Mouse (Mus musculus) layer of hippocampus, adult 9-11 months (tissue): Measurements from ENCODE around the gene Sidt2.

Experiments
- DNase-seq: peaks from one replicate; pipeline ENCODE4 v3.0.0; 2022

The Sidt2 gene

GRCm38 (mm10) chr9:45955107-45955963 lies at the start of gene Sidt2:
TSS of gene Sidt2 (minus strand) at chr9:45955258.
- peak; percentile 93 for DNase-seq

- DNase-seq: no peak
Observed at GRCm38 (mm10) chr9:46004529-46004928, 49.5 kb upstream of the Sidt2 start.

DNA sequence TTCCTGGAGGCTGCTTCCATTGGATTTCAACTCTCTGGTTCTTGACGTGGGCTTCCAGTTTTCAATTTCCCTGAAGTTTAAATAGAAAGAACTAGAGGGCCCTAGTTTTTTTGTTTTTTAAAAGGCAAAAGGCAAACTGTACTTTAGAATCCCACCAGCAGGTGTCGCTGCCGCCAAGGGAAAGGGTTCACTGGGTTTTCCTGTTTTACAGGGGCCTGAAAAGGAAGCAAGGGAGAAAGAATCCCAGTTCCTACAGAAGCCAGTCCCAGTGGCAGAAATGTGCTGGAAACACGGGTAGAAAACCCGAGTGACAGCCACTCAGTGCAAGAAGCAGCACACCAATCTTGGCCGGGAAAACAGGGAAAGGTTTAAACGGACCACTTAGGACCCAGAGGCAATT lies 48.7 kb upstream of the Sidt2 start:
- no peak for DNase-seq

- DNase-seq: peak; percentile 74
Observed at GRCm38 (mm10) chr9:45999009-45999408, 44.0 kb upstream of the Sidt2 start.

DNA sequence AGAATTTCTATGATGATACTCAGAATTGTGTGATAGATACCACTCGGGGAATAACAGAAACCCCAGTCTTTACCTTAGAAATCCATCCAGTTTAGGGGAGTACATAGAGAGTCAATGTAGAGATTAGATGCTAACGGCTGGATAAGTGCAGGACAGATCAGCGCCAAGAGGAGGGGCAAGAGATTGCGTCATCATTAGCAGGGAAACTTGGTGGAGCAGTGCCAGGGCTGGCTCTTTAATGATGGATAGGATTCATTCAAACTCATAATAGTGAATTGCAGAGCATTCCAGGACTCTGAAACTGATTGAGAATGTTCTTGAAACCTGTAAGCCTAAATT lies 30.1 kb upstream of the Sidt2 start:
- DNase-seq: peak; percentile 63

DNA sequence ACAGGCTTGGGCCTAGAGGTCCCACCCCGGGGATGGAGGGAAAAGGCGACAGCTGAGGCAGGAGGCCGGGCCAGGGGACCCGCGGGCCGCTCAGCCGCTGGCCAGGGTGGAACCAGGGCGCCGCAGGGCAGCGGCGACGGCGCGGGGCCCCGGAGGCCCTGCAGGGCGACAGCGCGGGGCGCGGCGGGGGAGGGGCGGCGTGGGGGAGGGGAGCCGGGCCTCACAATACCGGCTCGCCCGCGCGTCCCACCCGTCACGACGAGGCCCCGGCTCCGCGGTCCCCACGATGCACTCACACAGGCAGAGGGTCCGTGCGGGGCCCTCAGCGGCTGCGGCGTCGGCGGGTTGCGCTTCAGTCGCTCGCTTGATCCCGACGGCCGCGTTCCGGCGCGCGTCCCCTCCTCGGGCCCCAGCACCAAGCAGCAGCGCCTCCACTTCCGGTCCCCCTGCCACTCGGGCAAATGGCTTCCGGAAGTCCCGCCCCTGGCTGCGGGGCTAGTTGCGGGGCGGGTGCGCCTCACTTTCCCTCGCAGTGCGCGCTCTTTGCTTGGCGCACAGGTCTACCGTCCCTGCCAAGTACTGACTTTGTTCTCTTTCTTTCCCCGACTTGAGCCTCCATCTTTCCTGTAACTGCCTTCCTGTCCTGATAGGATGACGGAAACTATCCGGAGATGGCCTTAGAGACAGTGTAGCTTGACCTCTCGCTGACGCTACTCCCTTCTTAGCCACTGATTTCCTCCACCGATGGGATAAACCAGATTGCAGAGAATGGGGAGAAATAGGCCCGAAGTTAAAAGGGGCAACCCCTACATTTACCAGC lies 29.6 kb upstream of the Sidt2 start:
- peak; percentile 92 for DNase-seq

- DNase-seq: no peak
Observed at GRCm38 (mm10) chr9:45983676-45984408, 28.8 kb upstream of the Sidt2 start.

GRCm38 (mm10) chr9:45981331-45981730 lies 26.3 kb upstream of the Sidt2 start:
- DNase-seq: no peak

DNA sequence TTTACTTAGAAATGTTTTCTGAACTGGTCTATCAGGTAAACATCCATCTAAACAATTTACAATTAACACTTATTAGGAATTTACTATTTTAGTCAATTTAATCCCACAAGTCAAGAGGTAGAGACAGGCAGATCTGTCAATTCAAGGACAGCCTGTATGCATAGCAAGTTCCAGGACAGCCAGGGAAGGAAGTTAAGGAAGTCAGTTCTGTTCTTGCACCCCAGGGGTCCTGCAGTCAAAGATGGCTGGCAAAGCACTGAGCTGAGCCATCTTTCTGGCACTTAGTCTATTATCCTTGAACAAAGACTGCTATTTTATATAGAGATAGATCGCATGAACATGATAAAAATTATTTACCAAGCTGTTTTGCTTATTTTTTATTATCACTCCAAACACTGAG lies 25.6 kb upstream of the Sidt2 start:
- no peak for DNase-seq

- DNase-seq: no peak
Observed at GRCm38 (mm10) chr9:45979778-45980177, 24.7 kb upstream of the Sidt2 start.

GRCm38 (mm10) chr9:45976884-45977283 lies 21.8 kb upstream of the Sidt2 start:
- no peak for DNase-seq

- DNase-seq: no peak
Observed at GRCm38 (mm10) chr9:45963577-45963976, 8.5 kb upstream of the Sidt2 start.

DNA sequence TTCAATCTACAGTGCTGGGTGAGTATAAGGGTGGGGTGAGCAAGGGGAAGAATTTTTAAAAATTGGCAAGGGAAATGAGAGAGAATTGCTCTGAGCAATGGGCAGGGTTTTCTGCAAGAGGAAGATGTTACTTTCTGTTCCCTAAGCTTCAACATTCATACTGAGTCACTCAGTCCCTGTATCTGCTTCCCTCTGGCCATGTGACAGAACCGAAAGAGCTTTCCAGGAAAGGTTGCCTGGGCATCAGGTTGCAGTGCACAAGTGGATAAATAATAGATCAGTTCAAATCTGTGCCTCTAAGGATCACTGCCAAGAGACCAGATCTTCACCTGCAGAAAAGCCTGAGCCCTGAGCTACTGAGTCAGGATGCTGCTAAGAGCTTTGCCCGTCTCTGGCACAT lies 6.8 kb upstream of the Sidt2 start:
- no peak for DNase-seq

DNA sequence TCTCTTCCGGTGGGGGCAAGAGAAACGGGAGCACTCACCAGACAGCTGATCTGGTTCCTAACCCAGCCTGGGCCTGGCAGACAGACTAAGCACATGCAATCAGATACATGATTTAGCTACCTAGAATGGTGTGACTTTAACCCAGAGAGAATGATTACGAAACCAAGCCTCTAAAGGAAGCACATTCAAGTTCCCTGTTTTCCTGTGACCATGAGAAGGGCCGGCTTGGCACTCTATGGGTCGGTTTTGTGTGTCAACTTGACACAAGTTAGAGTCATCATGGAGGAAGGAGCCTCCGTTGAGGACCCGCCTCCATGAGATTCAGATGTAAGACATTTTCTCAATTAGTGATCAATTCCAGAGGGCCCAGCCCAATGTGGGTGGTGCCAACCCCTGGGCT lies 4.6 kb upstream of the Sidt2 start:
- no peak for DNase-seq

- no peak for DNase-seq
Observed at GRCm38 (mm10) chr9:45958851-45959250, 3.8 kb upstream of the Sidt2 start.

DNA sequence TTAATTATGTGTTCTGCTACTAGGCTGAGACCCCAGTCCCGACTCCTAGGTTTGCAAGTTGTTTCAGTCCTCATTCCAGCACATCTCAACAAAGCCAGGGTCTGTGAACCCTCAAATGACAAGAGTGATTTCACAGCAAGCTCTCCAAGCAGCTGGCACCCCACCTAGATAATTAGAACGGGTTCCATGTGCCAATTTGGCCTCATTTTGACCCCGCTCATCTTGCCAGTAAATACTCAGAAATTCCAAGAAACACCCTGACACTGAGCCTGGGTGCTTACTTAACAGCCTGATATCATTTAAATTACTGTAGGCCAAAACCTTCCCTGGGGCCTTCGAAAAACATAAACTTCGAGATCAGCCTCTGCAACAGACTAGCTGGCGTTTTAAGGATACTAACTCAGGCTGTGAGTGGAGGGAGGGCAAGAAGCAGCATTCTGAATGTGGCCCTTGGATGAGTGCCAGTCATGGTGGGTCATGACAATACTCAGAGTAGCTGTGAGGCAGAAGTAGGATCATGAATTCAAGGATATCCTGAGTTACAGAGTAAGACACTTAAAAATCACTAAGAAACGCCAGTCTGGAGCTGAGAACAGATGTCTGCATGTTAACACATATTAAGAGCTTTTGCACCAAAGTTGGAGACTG lies 3.1 kb upstream of the Sidt2 start:
- no peak for DNase-seq

DNA sequence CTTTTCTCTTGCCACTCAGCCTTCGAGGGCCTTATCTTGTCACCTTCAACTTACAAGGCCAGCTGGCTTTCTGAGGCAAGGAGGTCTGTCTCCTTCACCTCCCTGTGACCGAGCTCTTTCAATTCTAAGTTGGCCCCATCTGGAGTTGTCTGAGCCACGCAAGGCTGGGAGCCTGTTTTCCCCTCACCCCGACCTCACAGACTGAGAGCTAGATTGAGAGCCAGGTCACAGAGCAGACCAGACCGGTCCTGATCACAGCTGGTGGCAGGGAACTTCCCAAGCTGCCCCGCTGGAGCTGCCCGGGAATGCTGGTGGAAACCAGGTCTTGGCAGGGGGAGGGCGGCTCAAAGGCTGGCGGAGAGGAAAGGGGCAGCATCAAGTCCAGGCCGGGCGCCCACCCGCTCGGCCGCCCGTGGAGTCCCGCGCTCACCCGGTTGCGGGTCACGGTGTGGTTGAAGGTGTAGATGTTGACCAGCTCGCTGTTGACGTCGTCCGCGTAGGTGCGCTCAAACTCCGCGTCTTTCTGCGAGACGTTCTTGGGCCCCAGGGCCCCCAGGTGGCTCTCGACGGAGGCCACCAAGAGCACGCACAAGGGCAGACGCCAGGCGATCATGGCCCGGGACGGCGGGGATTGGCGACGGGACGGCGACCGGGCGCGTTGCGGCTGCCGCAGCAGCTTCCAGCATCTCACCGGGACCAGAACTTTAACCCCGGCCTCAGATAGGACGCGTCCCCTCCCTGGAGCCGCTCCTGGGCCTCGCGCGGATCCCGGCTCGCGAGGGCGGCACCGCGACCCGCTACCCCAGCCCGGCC lies 558 bp downstream of the Sidt2 start:
- no peak for DNase-seq

- no peak for DNase-seq
Observed at GRCm38 (mm10) chr9:45953511-45954293, 1.4 kb downstream of the Sidt2 start.

DNA sequence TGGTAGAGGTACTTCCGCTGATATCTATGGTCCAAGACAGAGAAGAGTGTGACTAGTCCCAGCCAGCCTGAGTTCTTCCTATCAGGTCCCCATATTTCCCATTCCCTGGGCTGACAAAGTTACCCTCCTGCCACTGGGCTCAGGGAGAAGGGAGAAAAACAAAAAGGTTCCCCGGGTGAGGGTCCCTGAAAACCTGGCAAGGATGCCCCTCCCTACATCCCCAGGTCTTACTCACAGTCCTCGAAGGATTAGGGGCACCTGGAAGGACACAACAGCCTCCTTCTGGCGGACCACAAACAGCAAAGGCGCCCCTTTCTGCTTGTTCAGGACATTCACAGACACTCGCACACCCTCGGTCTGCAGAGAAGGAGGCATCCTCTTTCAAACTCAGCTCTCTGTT lies 2.2 kb downstream of the Sidt2 start:
- DNase-seq: no peak

DNA sequence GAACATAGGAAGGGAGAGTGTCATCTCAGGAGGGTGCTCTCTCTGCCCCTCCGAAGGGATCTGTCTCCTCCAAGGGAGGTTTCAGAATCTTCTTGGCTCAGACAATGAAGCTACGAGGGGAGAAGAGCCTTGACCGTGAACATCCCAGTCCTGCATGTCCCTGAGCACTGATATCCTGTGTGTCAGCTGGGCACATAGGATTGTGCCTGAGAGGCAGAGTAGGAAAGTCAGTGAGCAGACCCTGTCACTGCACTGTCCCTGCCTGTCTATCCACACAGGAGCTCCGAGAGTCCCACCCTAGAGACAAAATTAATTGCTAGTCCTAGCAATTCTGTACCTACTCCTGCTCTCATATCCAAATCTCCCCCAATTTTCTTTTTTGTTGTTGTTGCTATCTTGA lies 3.0 kb downstream of the Sidt2 start:
- DNase-seq: no peak

DNA sequence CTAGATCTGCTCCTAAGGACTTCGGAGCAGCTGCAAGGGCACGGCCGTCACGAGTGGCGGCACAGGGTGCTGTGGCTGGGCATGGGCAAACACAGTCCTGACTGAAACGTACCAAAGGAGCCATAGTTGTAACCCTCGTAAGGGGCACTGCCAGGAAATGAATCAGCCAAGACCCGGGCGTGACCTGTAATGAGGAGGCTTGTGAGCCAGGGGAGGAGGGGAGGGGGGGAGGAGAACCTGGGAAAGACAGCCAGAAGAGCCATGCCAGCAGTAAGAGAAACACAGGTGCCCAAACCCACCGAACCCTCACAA lies 8.2 kb downstream of the Sidt2 start:
- DNase-seq: no peak
